Mouse (Mus musculus) right cerebral cortex, adult 18-20 months (tissue): ENCODE results near the gene Slfn4.
A peak's percentile ranks its signal among the peaks of the same experiment; 100 is the strongest.
"Not testable (repeated sequence)": the region's sequence is repeated elsewhere in the genome, so short reads cannot be mapped to it uniquely, and the experiment has no call there.

ENCODE experiments used
- DNase-seq: peaks from one replicate; pipeline ENCODE4 v3.0.0; 2022; ENCODE audit warnings: mixed read lengths

The Slfn4 gene

DNA sequence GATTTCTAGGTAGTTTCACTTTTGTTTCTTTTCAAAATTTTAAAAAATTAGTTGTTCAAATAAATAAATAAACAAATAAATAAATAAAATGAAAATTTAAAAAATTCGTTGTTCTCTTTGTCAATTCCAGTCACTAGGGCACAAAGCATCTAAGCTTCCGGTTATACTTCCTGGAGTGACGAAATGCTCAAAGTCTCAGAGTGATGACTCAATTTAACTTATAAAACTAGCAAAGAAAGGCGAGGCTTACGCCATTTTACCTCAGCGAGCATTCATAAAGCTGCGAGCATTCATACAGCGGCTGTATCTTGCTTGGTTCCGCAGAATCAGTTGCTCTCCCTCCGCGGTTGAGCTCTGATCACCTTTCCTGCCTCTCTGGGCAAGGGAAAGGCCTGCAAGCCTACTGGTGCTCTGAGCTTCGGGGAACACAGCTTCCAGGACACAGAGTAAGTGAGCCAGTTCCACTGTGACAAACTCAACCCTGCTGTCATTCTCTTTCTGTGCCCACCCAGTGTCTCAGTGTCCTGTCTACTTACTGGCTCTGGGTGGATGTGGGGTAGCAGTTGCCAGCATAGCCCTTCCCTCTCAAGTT, at the start of gene Slfn4:
Gene Slfn4 (plus strand): TSS at position 239 of the 592 bp plus-strand sequence.
- DNase-seq, result no peak

GRCm38 (mm10) chr11:83125633-83126032, 49.4 kb upstream of the Slfn4 start:
- DNase-seq, result not testable (repeated sequence)

- DNase-seq, result not testable (repeated sequence)
These were observed 37.7 kb upstream of the Slfn4 start for GRCm38 (mm10) chr11:83137253-83137652.

- DNase-seq, result not testable (repeated sequence)
These were observed 26.0 kb upstream of the Slfn4 start for GRCm38 (mm10) chr11:83148939-83149338.

GRCm38 (mm10) chr11:83191134-83191893, 16.3 kb downstream of the Slfn4 start, which contains the start of gene Slfn3:
Gene Slfn3 (plus strand): TSS chr11:83191330.
- no peak for DNase-seq

DNA sequence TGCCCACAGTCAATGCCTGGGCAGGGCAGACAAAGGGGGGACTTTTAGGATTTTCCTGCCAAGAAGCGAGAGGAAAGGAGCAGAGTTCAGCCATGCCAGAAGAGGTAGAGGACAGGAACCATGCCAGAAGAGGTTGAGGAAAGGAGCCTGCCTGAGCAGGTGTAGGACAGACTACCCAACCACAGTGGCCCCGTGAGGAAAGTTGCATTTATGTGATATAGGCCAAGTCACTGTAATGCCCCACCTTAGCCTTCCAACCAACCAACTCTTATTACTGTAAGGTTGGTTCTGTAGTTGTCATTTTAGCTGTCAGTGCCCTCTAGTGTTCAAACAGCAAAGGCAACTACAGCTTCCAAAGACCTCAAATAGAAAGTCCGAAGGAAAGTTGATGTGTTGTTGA, 17.0 kb downstream of the Slfn4 start:
- peak; percentile 2 for DNase-seq

DNA sequence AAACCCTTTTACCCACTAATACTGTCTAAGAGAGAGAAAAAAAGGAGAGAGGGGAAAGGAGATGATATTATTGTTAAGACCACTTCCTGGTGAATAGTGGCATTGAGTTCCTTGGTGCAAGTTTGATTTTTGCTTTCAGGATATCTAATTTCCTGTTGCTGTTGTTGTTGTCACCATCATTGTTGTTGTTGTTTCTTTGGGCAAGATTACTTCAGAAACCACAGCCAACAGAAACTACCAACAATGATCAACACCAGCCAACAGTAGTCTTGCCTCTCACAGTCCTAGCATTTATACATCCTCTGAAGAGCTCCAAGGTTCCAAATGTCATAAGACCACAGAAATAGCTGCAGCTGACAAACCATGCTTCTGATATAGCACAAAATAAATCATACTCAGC, 30.0 kb downstream of the Slfn4 start:
- no peak for DNase-seq

DNA sequence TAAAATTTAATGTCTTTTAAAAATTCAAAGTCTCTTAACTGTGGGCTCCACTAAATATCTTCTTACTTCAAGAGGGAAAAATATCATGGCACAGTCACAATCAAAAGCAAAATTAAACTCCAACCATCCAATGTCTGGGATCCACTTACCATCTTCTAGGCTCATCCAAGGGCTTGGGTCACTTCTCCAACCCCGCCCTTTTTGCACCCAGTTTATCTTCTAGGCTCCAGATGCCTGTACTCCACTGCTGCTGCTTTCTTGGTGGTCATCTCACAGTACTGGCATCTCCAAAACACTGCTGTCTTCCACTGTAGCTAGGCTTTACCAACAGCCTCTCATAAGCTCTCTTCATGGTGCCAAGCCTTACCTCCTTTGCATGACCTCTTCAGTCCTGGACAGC, 41.1 kb downstream of the Slfn4 start:
- DNase-seq, result no peak

DNA sequence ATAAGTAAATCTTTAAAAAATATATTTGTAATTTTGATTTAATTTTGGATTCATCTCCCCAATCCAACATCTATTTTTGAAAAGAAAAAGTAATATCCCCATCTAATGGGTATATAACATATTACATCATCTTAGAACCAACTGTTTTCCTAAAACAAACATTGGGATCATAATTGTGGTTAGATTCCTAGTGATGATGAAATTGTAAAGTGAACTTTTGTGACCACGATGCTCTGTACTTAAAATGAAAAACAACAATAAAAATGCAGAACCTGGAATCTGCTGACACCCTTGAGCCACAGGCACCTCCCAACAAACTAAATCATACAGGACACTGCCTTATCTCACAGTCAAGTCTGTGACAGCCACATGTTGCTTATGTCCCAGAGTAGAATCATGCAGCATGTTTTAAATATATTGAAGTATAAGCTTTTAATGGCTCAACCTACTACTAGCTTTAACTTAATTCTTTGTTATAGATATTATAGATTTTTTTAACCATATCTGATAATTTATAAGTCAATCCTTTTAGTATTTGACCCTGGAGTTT, 46.4 kb downstream of the Slfn4 start:
- no peak for DNase-seq

DNA sequence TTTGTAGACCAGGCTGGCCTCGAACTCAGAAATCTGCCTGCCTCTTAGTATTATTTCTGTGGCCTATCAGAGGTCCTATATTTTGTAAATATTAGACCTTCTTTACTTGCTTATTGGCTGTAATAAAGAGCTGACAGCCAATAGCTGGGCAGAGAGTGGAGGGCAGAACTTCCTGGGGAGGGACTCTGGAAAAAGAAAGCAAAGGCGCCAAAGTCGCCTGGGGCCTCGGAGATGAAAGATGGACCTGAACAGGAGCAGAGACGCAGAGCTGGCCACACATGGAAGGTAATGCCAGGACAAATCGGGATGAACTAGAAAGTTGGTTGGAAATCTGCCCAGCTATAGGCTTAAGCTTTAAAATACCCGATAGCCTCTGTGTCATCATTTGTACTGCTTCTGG, 48.4 kb downstream of the Slfn4 start:
- DNase-seq, result no peak

DNA sequence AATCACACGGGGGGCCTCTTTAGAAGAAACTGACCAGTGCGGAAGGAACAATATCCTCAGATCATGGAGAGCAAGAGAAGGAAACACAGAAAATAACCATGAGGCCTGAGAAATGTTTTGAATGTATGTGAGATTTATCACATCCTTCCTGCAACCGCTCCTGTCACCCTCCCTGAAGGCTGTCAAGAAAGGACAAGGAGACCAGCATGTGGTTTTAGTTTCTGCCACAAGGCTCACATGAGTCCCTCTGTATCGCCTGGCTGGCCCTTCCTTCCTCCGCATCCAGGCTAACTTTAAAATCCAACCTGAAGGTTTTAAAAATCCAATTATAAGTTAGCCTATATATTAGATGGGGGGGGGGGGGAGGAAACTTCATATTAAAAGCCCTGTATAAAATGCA, 48.8 kb downstream of the Slfn4 start:
- not testable (repeated sequence) for DNase-seq

DNA sequence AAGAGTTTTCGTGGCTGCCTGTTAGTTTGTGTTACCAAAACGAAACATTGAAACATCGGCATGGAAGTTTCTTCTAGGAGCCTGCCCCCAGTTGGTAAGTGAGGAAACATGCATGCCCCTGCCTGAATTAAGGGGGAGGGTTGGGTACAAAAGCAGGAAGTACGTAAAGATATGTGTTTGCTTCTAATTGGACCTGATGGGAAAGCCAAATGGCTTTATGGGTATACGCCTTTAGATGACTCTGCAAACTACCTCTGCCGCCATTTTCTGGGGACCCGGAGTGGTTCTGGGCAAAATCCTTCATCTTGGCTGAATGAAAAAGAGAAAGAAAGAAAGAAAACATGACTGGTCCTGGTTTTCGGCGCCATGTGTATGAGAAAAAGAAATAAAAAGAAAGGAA, 49.2 kb downstream of the Slfn4 start:
- DNase-seq, result no peak

GRCm38 (mm10) chr11:83224750-83225149, 49.8 kb downstream of the Slfn4 start:
- DNase-seq, result no peak

GRCm38 (mm10) chr11:83225371-83225960, 50.5 kb downstream of the Slfn4 start:
- no peak for DNase-seq

GRCm38 (mm10) chr11:83227926-83228723, 53.1 kb downstream of the Slfn4 start:
- no peak for DNase-seq

DNA sequence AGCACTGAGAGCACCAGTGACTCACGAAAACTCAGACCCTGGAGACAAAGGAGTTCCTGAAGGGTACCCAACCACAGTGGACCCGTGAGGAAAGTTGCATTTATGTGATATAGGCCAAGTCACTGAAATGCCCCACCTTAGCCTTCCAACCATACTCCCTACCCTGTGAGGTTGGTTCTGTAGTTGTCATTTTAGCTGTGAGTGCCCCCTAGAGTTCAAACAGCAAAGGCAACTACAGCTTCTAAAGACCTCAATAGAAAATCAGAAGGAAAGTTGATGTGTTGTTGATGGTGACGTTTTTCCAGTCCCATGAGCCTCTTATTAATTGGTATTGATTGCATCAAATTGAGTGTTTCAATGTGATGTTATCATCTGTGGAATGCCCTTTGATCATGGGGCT, 56.0 kb downstream of the Slfn4 start:
- no peak for DNase-seq

- DNase-seq, result not testable (repeated sequence)
These were observed 58.6 kb downstream of the Slfn4 start for GRCm38 (mm10) chr11:83233621-83234020.

GRCm38 (mm10) chr11:83237390-83237789, 62.4 kb downstream of the Slfn4 start:
- DNase-seq, result not testable (repeated sequence)

- no peak for DNase-seq
These were observed 63.4 kb downstream of the Slfn4 start for GRCm38 (mm10) chr11:83238389-83238788.

DNA sequence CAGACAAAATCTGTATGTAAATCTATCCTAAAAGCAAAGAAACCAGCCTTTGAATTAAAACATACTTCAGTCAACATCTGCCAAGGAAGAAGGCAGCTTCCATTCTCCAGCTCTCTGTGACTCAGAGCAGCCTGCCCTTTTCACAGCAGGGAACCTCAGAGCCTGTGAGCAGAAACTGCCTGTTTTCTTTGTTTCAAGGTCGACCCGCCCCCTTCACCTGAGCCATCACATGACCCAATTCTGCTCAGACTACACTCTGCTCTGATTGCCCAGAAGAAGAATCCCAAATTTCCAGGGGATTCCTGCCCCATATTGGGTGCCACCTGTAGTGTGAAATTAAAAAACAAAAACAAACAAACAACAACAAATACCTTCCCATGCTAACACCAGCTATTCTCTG, 64.8 kb downstream of the Slfn4 start:
- DNase-seq, result no peak
